Mouse (Mus musculus): Measurements from ENCODE around the gene Olfr118. TPM values are rescaled to one million over a fixed set of nuclear protein-coding genes. Genes with fewer than 3 reads are reported as not detected.
"Not testable (repeated sequence)": the region's sequence is repeated elsewhere in the genome, so short reads cannot be mapped to it uniquely, and the experiment has no call there.

Olfr118 gene
- polyA plus RNA-seq (2016; fragmentation: Nextera tagmentation; extraction: Ambion mirVana) = not detected in 2 replicates

DNA sequence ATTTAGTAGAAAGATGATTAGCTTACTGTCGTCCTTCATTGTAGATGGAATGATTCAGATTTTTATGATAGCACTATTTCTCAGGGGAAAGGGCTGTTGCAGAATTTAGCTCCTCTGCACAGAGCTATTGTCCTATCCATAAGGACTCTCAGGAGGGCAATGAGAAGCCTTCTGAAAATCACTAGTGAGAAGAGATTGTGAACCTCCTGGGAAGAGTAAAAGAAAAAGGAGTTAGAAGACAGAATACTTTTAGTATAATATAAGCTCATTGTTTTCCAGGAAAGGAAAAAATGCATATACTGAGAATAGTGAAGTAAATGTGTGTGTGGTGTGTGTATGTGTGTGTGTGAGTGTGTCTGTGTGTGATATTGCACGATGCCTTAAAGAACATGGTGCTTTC is at the start of gene Olfr118:
Olfr118 (plus strand) TSS at position 301 of the 400 bp plus-strand sequence.
- H3K4me3 ChIP-seq = no peak within 1 kb of the TSS
- 70% methylated on average over 2 of the region's 2 CpGs for WGBS
- ATAC-seq (ENCODE audit: low FRiP score, low read depth) = no peak
- no peak within 1 kb of the TSS for H3K9ac ChIP-seq
- no peaks in the 10 kb centered on the region for H3K36me3 ChIP-seq
- no peaks in the 10 kb centered on the region for H3K9me3 ChIP-seq
- no peaks in the 10 kb centered on the region for H3K4me1 ChIP-seq
- H3K27me3 ChIP-seq (replicated peaks) = no peaks in the 10 kb centered on the region
- no peak within 1 kb of the TSS for H3K4me2 ChIP-seq (replicated peaks)
- no peak within 1 kb of the TSS for H3K27ac ChIP-seq

DNA sequence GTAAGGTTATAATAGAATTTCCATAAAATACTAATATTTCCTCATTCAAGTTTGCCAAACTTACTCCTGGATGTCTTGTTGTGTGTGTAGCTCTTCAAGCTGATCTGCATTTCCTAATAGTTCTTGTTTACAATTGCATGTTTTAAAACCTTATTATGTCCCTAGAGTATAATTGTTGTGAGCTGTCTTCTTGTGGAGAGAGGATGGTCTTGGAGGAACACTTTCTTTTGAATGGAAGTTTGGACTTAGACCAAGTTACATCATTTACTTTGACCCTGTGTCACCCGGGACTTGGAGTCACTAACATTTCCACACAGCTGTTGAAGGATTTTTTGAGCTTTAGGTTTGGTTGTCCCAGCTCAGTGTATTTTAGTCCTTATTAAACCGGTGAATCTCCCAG is 39.8 kb upstream of the Olfr118 start, which contains the start of the genes Olfr115 and Olfr116:
Olfr115 (minus strand) TSS at position 101 of the 400 bp plus-strand sequence.
Olfr116 (minus strand) TSS at position 191 of the 400 bp plus-strand sequence.
- Histone ChIP-seq H3K4me3 (no peak within 1 kb of the TSS), H3K4me1 (no peaks in the 10 kb centered on the region), H3K4me2 (replicated peaks) (no peak within 1 kb of the TSS), H3K36me3 (no peaks in the 10 kb centered on the region), H3K27me3 (replicated peaks) (no peaks in the 10 kb centered on the region), H3K9ac (no peak within 1 kb of the TSS), H3K9me3 (no peaks in the 10 kb centered on the region), H3K27ac (no peak within 1 kb of the TSS)
- 89% methylated on average over 2 of the region's 2 CpGs for WGBS
- ATAC-seq (ENCODE audit: low FRiP score, low read depth) = no peak

DNA sequence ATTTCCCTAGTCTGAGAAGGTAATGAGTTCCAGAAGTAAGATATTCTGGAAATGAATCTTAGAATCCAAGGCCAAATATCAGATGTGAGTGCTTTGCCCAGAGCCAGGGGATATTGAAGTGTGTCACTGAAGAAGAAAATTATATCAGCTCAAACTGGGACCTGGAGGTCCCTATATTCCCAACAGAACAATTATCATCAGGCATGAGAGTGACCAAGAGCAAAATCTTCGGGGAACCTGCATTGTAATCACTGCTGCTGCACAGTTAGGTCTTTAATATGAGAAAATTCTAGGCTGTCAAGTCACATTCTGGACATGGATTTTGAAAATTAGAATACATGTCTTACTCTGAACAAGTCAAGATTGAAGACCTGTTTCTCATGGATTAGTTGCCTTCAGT is 3.1 kb upstream of the Olfr118 start, which contains the start of gene Olfr117:
Olfr117 (minus strand) TSS at position 101 of the 400 bp plus-strand sequence.
- WGBS = 71% methylated on average over 1 of the region's 1 CpGs

DNA sequence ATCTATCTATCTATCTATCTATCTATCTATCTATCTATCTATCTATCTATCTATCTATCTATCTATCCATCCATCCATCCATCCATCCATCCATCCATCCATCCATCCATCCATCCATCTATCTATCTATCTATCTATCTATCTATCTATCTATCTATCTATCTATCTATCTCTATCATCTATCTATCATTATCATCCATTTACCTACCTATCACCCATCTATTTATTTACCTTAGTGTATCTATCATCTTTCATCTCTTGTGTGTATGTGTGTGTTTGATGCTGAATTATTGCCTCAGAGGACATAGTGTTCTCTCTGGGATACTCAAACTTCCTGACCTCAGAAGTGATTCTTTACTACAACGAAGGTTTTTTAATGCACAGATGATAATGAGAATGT is 29.5 kb downstream of the Olfr118 start, which contains the start of gene Olfr119:
Olfr119 (plus strand) TSS at position 301 of the 400 bp plus-strand sequence.
- not testable (repeated sequence) for H3K4me2 ChIP-seq (replicated peaks); H3K36me3 ChIP-seq; H3K27ac ChIP-seq; H3K27me3 ChIP-seq (replicated peaks); ATAC-seq (ENCODE audit: low FRiP score, low read depth); H3K9me3 ChIP-seq; H3K4me1 ChIP-seq; H3K4me3 ChIP-seq; H3K9ac ChIP-seq
- WGBS = 59% methylated on average over 1 of the region's 1 CpGs

More for the DNA sequence above, 3.1 kb upstream of the Olfr118 start, which contains the start of gene Olfr117:
- Histone ChIP-seq H3K36me3 (no peaks in the 10 kb centered on the region), H3K4me3 (no peak within 1 kb of the TSS), H3K4me2 (replicated peaks) (no peak within 1 kb of the TSS), H3K27ac (no peak within 1 kb of the TSS), H3K9me3 (no peaks in the 10 kb centered on the region), H3K27me3 (replicated peaks) (no peaks in the 10 kb centered on the region), H3K4me1 (no peaks in the 10 kb centered on the region), H3K9ac (no peak within 1 kb of the TSS)
- ATAC-seq (ENCODE audit: low FRiP score, low read depth) = no peak

DNA sequence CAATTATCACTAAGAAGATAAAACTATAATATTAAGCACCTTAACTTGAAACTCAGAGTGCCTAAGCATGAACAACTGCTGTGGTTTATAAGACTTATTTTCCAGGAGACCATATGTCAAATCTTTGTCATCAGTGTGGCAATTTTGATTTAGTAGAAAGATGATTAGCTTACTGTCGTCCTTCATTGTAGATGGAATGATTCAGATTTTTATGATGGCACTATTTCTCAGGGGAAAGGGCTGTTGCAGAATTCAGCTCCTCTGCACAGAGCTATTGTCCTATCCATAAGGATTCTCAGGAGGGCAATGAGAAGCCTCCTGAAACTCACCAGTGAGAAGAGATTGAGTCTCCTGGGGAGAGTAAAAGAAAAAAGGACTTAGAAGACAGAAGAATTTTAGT is 54.7 kb downstream of the Olfr118 start, which contains the start of gene Olfr120:
Olfr120 (plus strand) TSS at position 301 of the 400 bp plus-strand sequence.
- H3K9ac ChIP-seq = no peak within 1 kb of the TSS
- no peak within 1 kb of the TSS for H3K4me2 ChIP-seq (replicated peaks)
- H3K4me1 ChIP-seq = no peaks in the 10 kb centered on the region
- H3K27me3 ChIP-seq (replicated peaks) = no peaks in the 10 kb centered on the region
- 73% methylated on average over 1 of the region's 1 CpGs for WGBS
- peaks cover 3% of the 10 kb centered on the region; the same call in 1 of the 2 replicates for H3K9me3 ChIP-seq
- no peak for ATAC-seq (ENCODE audit: low FRiP score, low read depth)
- H3K36me3 ChIP-seq = no peaks in the 10 kb centered on the region
- no peak within 1 kb of the TSS for H3K4me3 ChIP-seq
- H3K27ac ChIP-seq = no peak within 1 kb of the TSS

Other genes starting within 250 kb of the Olfr118 start
- not detected in 2 replicates for gene Olfr108, start 221.5 kb upstream of the Olfr118 start, polyA plus RNA-seq (2016; fragmentation: Nextera tagmentation; extraction: Ambion mirVana)
- gene Olfr109, start 208.1 kb upstream of the Olfr118 start, polyA plus RNA-seq (2016; fragmentation: Nextera tagmentation; extraction: Ambion mirVana) = not detected in 2 replicates
- gene H2-M2, start 183.4 kb upstream of the Olfr118 start, polyA plus RNA-seq (2016; fragmentation: Nextera tagmentation; extraction: Ambion mirVana) = not detected in 2 replicates
- not detected in 2 replicates for gene Olfr110, start 174.5 kb upstream of the Olfr118 start, polyA plus RNA-seq (2016; fragmentation: Nextera tagmentation; extraction: Ambion mirVana)
- gene Olfr111, start 159.0 kb upstream of the Olfr118 start, polyA plus RNA-seq (2016; fragmentation: Nextera tagmentation; extraction: Ambion mirVana) = not detected in 2 replicates
- gene Olfr112, start 97.5 kb upstream of the Olfr118 start, polyA plus RNA-seq (2016; fragmentation: Nextera tagmentation; extraction: Ambion mirVana) = not detected in 2 replicates
- not detected in 2 replicates for gene Olfr113, start 89.3 kb upstream of the Olfr118 start, polyA plus RNA-seq (2016; fragmentation: Nextera tagmentation; extraction: Ambion mirVana)
- not detected in 2 replicates for gene Olfr114, start 74.2 kb upstream of the Olfr118 start, polyA plus RNA-seq (2016; fragmentation: Nextera tagmentation; extraction: Ambion mirVana)
- gene Olfr115, start 39.9 kb upstream of the Olfr118 start, polyA plus RNA-seq (2016; fragmentation: Nextera tagmentation; extraction: Ambion mirVana) = not detected in 2 replicates
- not detected in 2 replicates for gene Olfr116, start 39.8 kb upstream of the Olfr118 start, polyA plus RNA-seq (2016; fragmentation: Nextera tagmentation; extraction: Ambion mirVana)
- not detected in 2 replicates for gene Olfr117, start 3.2 kb upstream of the Olfr118 start, polyA plus RNA-seq (2016; fragmentation: Nextera tagmentation; extraction: Ambion mirVana)
- not detected in 2 replicates for gene Olfr119, start 29.6 kb downstream of the Olfr118 start, polyA plus RNA-seq (2016; fragmentation: Nextera tagmentation; extraction: Ambion mirVana)
- not detected in 2 replicates for gene Olfr120, start 54.8 kb downstream of the Olfr118 start, polyA plus RNA-seq (2016; fragmentation: Nextera tagmentation; extraction: Ambion mirVana)
- gene Olfr121, start 81.9 kb downstream of the Olfr118 start, polyA plus RNA-seq (2016; fragmentation: Nextera tagmentation; extraction: Ambion mirVana) = not detected in 2 replicates
- gene Olfr122, start 101.6 kb downstream of the Olfr118 start, polyA plus RNA-seq (2016; fragmentation: Nextera tagmentation; extraction: Ambion mirVana) = not detected in 2 replicates
- not detected in 2 replicates for gene Olfr123, start 126.5 kb downstream of the Olfr118 start, polyA plus RNA-seq (2016; fragmentation: Nextera tagmentation; extraction: Ambion mirVana)
- gene Olfr124, start 132.9 kb downstream of the Olfr118 start, polyA plus RNA-seq (2016; fragmentation: Nextera tagmentation; extraction: Ambion mirVana) = not detected in 2 replicates
- gene Olfr125, start 166.0 kb downstream of the Olfr118 start, polyA plus RNA-seq (2016; fragmentation: Nextera tagmentation; extraction: Ambion mirVana) = not detected in 2 replicates
- gene Olfr126, start 180.5 kb downstream of the Olfr118 start, polyA plus RNA-seq (2016; fragmentation: Nextera tagmentation; extraction: Ambion mirVana) = not detected in 2 replicates
- gene Olfr127, start 233.4 kb downstream of the Olfr118 start, polyA plus RNA-seq (2016; fragmentation: Nextera tagmentation; extraction: Ambion mirVana) = not detected in 2 replicates